Mouse (Mus musculus) limb, embryonic 11.5 days (tissue): ENCODE measurements around the gene Dctn5. TPM values are rescaled to one million over a fixed set of nuclear protein-coding genes. Genes with fewer than 3 reads are reported as not detected.

Source experiments
- polyA plus RNA-seq: library from polyadenylated mRNA; unstranded; fragments of >200 nt; fragmentation: Nextera tagmentation; extraction: Ambion mirVana; gene quantifications from 2 replicates; pipeline ENCODE4 v1.2.1, GENCODE M21; 2014

Dctn5 gene
- polyA plus RNA-seq, 1 experiment from 2014 or later, result 122 TPM

Other genes starting within 250 kb of the Dctn5 start
- 20.8 and 21.0 TPM in 2 replicates for gene Cog7, start 151.3 kb upstream of the Dctn5 start, polyA plus RNA-seq
- gene Gga2, start 111.8 kb upstream of the Dctn5 start, polyA plus RNA-seq, result 90.2 and 108 TPM in 2 replicates
- 108 and 109 TPM in 2 replicates for gene Ubfd1, start 65.9 kb upstream of the Dctn5 start, polyA plus RNA-seq
- 17.1 and 17.8 TPM in 2 replicates for gene Ears2, start 65.8 kb upstream of the Dctn5 start, polyA plus RNA-seq
- gene Ndufab1, start 31.2 kb upstream of the Dctn5 start, polyA plus RNA-seq, result 661 and 703 TPM in 2 replicates
- 24.9 and 25.0 TPM in 2 replicates for gene Palb2, start 56 bp upstream of the Dctn5 start, polyA plus RNA-seq
- 155 and 161 TPM in 2 replicates for gene Plk1, start 26.4 kb downstream of the Dctn5 start, polyA plus RNA-seq
- not detected in 2 replicates for gene Ern2, start 53.2 kb downstream of the Dctn5 start, polyA plus RNA-seq
- gene Chp2, start 86.5 kb downstream of the Dctn5 start, polyA plus RNA-seq, result not detected in 2 replicates
- 4.4 and 4.6 TPM in 2 replicates for gene Prkcb, start 155.7 kb downstream of the Dctn5 start, polyA plus RNA-seq